Mouse (Mus musculus) midbrain, embryonic 11.5 days (tissue): ENCODE data around the gene Clec4f. TPM values are rescaled to one million over a fixed set of nuclear protein-coding genes. Genes with fewer than 3 reads are reported as not detected.

ENCODE experiments used
- ATAC-seq: fragments of 200-750 bp; cut with Nextera tagmentation; 2 replicates; pipeline ENCODE4 v1.8.0; 2017; ENCODE audit warnings: moderate TSS enrichment, moderate library complexity; ENCODE audit not compliant: low FRiP score
- DNase-seq: peaks from one replicate; pipeline ENCODE4 v3.0.0; 2015; ENCODE audit warnings: low spot score; ENCODE audit errors: missing footprints
- H3K27ac ChIP-seq: fragments of 300-500 bp; sonication (generic); 2 replicates; pipeline ENCODE4 v1.5.1; 2014; ENCODE audit warnings: low read depth, low read length
- H3K27me3 ChIP-seq: fragments of 300-500 bp; sonication (generic); 2 replicates; pipeline ENCODE4 v1.6.1; 2014; ENCODE audit warnings: mild to moderate bottlenecking, low read length, moderate library complexity, mixed read lengths; ENCODE audit not compliant: control insufficient read depth, insufficient read depth
- H3K36me3 ChIP-seq: fragments of 300-500 bp; sonication (generic); 2 replicates; pipeline ENCODE4 v1.6.1; 2014; ENCODE audit warnings: mild to moderate bottlenecking, low read length, moderate library complexity, mixed read lengths; ENCODE audit not compliant: control insufficient read depth, insufficient read depth
- H3K4me1 ChIP-seq: fragments of 300-500 bp; sonication (generic); 2 replicates; pipeline ENCODE4 v1.6.1; 2014; ENCODE audit warnings: low read length; ENCODE audit not compliant: control insufficient read depth, insufficient read depth
- H3K4me2 ChIP-seq: fragments of 300-500 bp; sonication (generic); 2 replicates; pipeline ENCODE4 v1.6.1; 2014; ENCODE audit warnings: mild to moderate bottlenecking, moderate library complexity
- H3K4me3 ChIP-seq: fragments of 300-500 bp; sonication (generic); 2 replicates; pipeline ENCODE4 v1.5.1; 2014; ENCODE audit warnings: low read depth, low read length
- H3K9ac ChIP-seq: fragments of 300-500 bp; sonication (generic); 2 replicates; pipeline ENCODE4 v1.6.1; 2014; ENCODE audit warnings: low read length
- H3K9me3 ChIP-seq: fragments of 300-500 bp; sonication (generic); 2 replicates; pipeline ENCODE4 v1.6.1; 2016; ENCODE audit warnings: low read length; ENCODE audit not compliant: control insufficient read depth
- WGBS: fragments of 180-500 bp; shearing (Covaris S2); extraction: QIAGEN DNeasy Blood & Tissue Kit; methylation state at CpG from one replicate; pipeline ENCODE4 v1.1.7; 2014; 5-methylcytosine and 5-hydroxymethylcytosine counted together
- polyA plus RNA-seq: library from polyadenylated mRNA; unstranded; fragments of >200 nt; fragmentation: Nextera tagmentation; extraction: Ambion mirVana; gene quantifications from 2 replicates; pipeline ENCODE4 v1.2.1, GENCODE M21; 2014

Clec4f gene
- polyA plus RNA-seq = not detected in 2 replicates

DNA sequence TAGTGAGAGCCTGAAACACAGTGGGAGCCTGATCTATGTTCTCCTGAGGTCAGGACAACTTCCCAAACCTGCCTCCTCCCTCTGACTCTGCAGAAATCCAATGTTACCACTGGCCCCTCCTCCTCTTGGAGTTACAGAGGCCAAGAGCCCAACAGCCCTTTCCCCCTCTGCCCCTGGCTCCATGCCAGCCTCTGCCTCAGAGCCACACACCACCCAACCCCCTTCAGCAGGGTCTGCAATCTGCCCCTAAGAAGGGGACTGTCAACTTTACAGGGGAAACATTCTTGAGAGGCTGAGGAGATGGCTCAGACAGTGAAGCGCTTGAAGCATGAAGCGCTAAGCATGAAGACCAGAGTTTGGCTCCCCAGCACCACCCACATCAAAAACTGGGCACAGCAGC is at the start of gene Clec4f:
Clec4f (minus strand) TSS at position 101 of the 400 bp plus-strand sequence.
- H3K4me3 ChIP-seq = no peak within 1 kb of the TSS
- no peak within 1 kb of the TSS for H3K27ac ChIP-seq
- no peak for ATAC-seq
- WGBS = 93% methylated on average over 2 of the region's 2 CpGs
- H3K27me3 ChIP-seq = no peaks in the 10 kb centered on the region
- no peaks in the 10 kb centered on the region for H3K9me3 ChIP-seq
- H3K36me3 ChIP-seq = no peaks in the 10 kb centered on the region
- no peak within 1 kb of the TSS for H3K4me2 ChIP-seq
- no peaks in the 10 kb centered on the region for H3K4me1 ChIP-seq
- no peak for DNase-seq
- H3K9ac ChIP-seq = no peak within 1 kb of the TSS

DNA sequence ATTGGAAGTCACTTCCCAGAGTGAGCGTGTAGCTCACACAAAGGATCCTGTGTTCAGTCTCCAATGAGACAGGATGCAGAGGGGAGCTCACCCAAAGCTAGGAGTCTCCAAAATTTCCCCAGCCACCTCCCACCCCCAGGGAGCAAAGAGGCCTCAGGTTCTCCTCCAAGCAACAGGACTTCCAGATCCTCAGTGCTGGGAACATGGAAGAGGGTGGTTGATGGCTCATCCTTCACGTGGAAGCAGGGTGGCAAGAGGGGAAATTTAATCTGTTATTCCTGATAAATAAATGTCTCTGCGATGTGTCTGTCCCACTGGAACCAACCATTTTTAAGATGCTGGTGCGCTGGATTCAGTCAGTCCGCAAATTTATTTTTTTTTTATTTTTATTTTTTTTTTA is 48.7 kb upstream of the Clec4f start:
- Histone ChIP-seq H3K4me2 (no peak overlapping the region), H3K9me3 (peaks cover 3% of the 10 kb centered on the region; the same call in 1 of the 2 replicates), H3K27me3 (peaks cover 94% of the 10 kb centered on the region), H3K4me1 (no peaks in the 10 kb centered on the region), H3K36me3 (no peaks in the 10 kb centered on the region), H3K9ac (no peak overlapping the region), H3K27ac (no peak overlapping the region), H3K4me3 (no peak overlapping the region)
- 18% methylated on average over 5 of the region's 5 CpGs for whole genome bisulfite sequencing
- no peak for ATAC-seq
- DNase-seq = peak; percentile 91

DNA sequence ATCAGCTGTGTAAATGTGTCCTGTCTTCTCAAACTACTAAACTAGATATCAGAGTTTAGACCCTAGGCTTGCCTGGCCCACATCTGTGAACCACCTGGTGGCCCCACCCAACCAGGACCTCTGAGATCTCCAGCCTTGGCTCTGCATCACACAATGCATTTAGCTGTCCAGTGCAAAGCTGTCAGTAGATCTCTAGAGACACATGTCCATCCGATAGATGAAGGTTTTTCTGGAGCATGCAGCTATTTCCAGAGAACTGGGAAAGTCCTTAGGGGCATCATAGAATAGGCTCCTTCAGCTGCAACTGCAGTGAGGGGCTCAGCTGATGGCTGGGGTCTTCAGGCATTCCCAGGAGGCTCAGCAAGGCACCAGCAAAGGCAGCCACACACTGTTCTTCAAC is 48.3 kb upstream of the Clec4f start:
- H3K27me3 ChIP-seq = peaks cover 93% of the 10 kb centered on the region
- no peak overlapping the region for H3K27ac ChIP-seq
- ATAC-seq (no peak), DNase-seq (peak; percentile 93)
- peaks cover 3% of the 10 kb centered on the region; the same call in 1 of the 2 replicates for H3K9me3 ChIP-seq
- no peak overlapping the region for H3K4me2 ChIP-seq
- no peak overlapping the region for H3K4me3 ChIP-seq
- 11% methylated on average over 1 of the region's 1 CpGs for WGBS
- H3K36me3 ChIP-seq = no peaks in the 10 kb centered on the region
- H3K9ac ChIP-seq = no peak overlapping the region
- H3K4me1 ChIP-seq = no peaks in the 10 kb centered on the region

DNA sequence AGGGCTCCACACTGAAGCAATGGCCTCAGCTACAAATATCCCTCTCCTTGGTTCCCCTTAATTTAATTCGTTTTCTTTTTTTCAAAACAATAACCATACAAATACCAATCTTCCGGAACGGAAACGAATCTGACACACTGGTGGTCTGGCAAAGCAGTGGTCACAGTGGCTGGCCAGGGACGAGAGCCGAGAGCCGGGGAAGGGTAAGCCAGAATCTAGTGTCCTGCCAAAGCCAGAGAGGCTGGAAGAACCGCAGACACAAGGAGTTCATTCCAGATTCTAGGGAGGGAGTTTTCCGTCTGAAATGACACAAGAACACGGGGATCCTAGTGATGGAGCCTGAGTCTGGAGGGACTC is 47.7 kb upstream of the Clec4f start:
- DNase-seq (no peak), ATAC-seq (no peak)
- Histone ChIP-seq H3K9me3 (peaks cover 3% of the 10 kb centered on the region; the same call in 1 of the 2 replicates), H3K4me2 (no peak overlapping the region), H3K36me3 (no peaks in the 10 kb centered on the region), H3K27ac (no peak overlapping the region), H3K4me1 (no peaks in the 10 kb centered on the region), H3K27me3 (peaks cover 93% of the 10 kb centered on the region), H3K4me3 (no peak overlapping the region), H3K9ac (no peak overlapping the region)
- under 1% methylated on average over 10 of the region's 10 CpGs for WGBS

DNA sequence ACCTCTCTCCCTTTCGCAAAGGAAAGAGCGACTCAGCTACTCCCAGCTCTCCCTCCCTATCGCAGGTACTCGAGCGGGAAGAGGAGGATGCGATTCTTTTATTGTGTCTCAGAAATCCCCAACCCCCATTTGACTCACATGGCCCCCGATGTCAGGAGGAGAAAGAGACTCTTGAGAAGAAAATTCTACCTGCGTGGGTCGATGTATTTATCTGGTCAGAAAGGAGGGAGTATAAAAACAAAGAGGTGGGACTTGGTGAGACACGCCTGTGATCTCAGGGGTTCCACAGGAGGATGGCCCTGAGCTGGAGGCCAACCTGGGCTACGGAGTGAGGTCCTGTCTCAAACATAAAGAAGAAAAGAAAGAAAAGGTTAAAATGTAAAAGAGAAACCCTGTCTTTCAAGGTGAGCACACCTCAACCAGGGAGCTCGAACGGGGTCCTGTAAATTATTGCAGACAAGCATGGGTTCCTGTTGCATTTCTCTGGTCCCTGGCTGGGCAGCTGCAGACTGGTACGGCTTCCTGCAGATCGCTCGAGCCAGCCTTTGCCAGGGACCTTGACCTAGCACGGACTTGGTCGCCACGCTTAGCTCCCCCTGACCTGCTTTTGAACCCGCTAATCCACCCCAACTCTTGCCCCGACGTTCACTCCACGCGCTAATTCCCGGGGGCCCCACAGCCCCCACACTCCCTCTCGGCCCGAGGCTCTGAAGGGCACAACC is 47.2 kb upstream of the Clec4f start:
- Histone ChIP-seq H3K4me1 (no peaks in the 10 kb centered on the region), H3K9me3 (peaks cover 3% of the 10 kb centered on the region; the same call in 1 of the 2 replicates), H3K9ac (no peak overlapping the region), H3K36me3 (no peaks in the 10 kb centered on the region), H3K4me2 (no peak overlapping the region), H3K27ac (no peak overlapping the region), H3K27me3 (peaks cover 93% of the 10 kb centered on the region), H3K4me3 (no peak overlapping the region)
- no peak for ATAC-seq
- WGBS = 2% methylated on average over 27 of the region's 27 CpGs
- peak; percentile 95 for DNase-seq

DNA sequence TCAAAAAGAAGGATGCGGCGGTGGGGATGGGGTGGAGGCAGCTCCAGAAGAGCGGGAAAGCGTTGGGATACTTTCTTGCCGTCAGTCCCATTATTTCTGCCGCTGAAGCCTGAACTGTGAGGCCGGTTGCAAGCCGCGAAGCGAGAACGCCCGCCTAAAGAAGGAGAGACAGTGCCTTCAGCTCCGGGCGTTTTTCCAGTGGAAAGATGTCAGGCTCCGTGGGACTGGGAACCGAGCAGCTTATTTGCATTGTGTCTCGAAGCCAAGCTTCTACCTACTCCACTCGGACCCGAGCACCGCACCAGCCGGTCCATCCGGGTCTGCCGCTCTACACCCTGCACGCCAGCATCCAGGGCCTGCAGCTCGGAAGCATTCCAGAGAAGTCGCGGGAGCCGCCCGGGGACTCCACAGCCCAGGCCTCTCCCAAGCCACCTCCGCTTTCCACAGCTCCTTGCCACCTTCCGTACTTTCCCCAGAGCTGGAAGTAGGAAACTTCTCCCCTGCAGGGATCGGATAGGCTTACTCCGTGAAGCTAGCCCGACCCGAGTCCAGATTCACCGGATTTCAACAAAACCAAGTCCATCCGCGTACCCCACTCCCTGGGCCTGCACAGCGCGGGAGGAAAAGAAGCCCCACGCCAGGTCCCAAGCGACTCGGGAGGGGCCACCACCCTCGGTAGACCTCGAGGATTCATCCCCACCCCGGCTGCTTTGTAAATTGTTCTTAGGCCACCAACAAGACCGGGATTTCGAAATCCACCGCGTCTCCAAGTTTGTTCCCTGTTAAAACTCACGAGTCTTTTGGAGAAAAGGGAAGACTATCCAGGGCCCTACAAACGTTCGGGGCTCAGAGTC is 46.4 kb upstream of the Clec4f start:
- H3K27ac ChIP-seq = no peak overlapping the region
- DNase-seq (peak; percentile 97), ATAC-seq (no peak)
- no peak overlapping the region for H3K4me3 ChIP-seq
- no peaks in the 10 kb centered on the region for H3K36me3 ChIP-seq
- no peak overlapping the region for H3K4me2 ChIP-seq
- H3K27me3 ChIP-seq = peaks cover 93% of the 10 kb centered on the region
- peaks cover 3% of the 10 kb centered on the region; the same call in 1 of the 2 replicates for H3K9me3 ChIP-seq
- under 1% methylated on average over 53 of the region's 53 CpGs for whole genome bisulfite sequencing
- H3K9ac ChIP-seq = no peak overlapping the region
- no peaks in the 10 kb centered on the region for H3K4me1 ChIP-seq

DNA sequence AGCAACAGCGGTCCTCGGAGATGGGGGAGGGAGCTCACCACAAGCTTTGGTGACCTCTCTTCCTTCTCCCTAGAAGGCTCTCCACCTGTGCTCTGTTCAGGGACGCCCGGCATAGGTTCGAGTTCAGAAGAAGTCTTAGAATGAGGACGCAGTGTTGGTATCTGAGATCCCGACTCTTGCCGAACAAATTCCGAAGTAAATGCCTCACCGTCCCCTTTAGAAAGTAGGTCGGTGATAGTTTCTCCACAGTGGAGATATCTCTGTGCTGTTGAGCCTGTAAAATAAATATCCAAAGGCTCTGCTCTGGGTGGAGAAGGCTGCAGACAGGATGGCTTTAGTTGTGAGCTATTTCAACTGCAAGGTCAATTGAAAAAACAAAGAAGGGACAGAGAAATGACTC is 45.0 kb upstream of the Clec4f start:
- H3K4me1 ChIP-seq = no peaks in the 10 kb centered on the region
- no peak overlapping the region for H3K4me2 ChIP-seq
- no peak overlapping the region for H3K27ac ChIP-seq
- H3K36me3 ChIP-seq = no peaks in the 10 kb centered on the region
- H3K27me3 ChIP-seq = peaks cover 93% of the 10 kb centered on the region
- peaks cover 3% of the 10 kb centered on the region; the same call in 1 of the 2 replicates for H3K9me3 ChIP-seq
- no peak overlapping the region for H3K9ac ChIP-seq
- under 1% methylated on average over 11 of the region's 11 CpGs for WGBS
- DNase-seq = peak; percentile 93
- no peak for ATAC-seq
- no peak overlapping the region for H3K4me3 ChIP-seq

DNA sequence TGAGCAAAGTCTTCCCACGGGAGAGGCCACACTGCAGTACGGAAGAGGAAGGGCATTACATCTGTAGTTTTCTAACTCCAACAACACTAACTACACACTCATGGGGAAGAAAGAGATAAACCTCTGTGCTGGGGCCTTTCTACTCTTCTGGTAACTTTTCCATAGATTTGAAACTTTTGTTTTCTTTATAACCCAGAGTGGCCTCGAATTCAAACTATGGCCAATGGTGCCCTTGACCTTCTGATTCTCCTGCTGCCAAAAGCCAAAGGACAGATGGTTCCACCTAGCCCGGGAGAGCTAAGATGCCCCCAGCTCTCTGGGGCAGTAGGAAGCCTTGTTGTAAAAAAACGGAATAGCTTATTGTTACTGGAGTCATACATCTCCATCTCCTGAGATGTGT is 44.0 kb upstream of the Clec4f start:
- no peak for ATAC-seq
- peaks cover 3% of the 10 kb centered on the region; the same call in 1 of the 2 replicates for H3K9me3 ChIP-seq
- WGBS = 1% methylated on average over 5 of the region's 5 CpGs
- H3K27ac ChIP-seq = no peak overlapping the region
- no peak overlapping the region for H3K4me3 ChIP-seq
- H3K9ac ChIP-seq = no peak overlapping the region
- H3K36me3 ChIP-seq = no peaks in the 10 kb centered on the region
- H3K27me3 ChIP-seq = peaks cover 93% of the 10 kb centered on the region
- DNase-seq = peak; percentile 92
- H3K4me1 ChIP-seq = no peaks in the 10 kb centered on the region
- H3K4me2 ChIP-seq = no peak overlapping the region

DNA sequence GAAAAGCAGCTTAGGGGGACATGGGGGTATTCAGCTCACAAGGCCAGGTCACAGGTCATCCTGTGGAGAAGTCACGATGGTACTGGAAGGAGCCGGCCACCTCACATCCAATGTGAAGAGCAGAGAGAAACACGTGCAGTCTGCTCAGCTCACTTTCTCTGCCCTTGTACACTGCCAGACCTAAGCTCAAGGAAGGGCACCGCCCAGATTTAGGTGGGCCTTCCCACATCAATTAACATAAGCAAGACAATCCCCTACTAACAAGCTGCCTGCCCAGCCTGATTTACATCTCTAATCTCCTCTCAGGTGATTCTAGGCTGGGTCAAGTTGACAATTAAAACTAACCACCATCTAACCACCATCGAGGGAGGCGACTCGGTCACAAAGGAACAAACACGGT is 41.9 kb upstream of the Clec4f start:
- H3K4me3 ChIP-seq = no peak overlapping the region
- H3K9ac ChIP-seq = no peak overlapping the region
- H3K27me3 ChIP-seq = peaks cover 93% of the 10 kb centered on the region
- DNase-seq = peak; percentile 82
- H3K4me1 ChIP-seq = no peaks in the 10 kb centered on the region
- no peaks in the 10 kb centered on the region for H3K36me3 ChIP-seq
- no peaks in the 10 kb centered on the region for H3K9me3 ChIP-seq
- 2% methylated on average over 8 of the region's 8 CpGs for WGBS
- ATAC-seq = no peak
- H3K4me2 ChIP-seq = no peak overlapping the region
- H3K27ac ChIP-seq = no peak overlapping the region
